Mouse (Mus musculus) urinary bladder, postnatal 25 days (tissue): Measurements from ENCODE around the gene Maml3.

Source experiments
- DNase-seq: peaks from one replicate; pipeline ENCODE4 v3.0.0; 2022; ENCODE audit warnings: low spot score

The Maml3 gene

DNA sequence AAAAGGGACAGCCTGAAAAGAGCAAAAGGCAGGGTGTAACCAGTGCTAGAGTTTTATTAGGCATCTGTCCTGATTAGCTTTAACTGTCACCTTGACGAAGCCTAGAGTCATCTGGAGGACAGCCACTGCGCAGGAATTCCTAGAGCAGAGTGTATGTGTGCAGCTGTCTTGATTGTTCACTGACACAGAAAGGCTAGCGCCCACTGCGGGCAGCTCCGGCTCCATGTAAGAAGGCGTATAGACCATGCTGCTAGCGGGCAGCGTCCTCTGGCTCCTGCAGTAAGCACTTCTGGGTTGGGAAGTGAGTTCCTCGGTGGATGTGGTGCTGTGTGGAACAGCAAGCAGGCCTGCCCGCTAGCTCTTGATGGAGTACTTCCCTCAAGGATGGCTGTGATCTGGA, 363.1 kb downstream of the Maml3 start:
- DNase-seq, result no peak

DNA sequence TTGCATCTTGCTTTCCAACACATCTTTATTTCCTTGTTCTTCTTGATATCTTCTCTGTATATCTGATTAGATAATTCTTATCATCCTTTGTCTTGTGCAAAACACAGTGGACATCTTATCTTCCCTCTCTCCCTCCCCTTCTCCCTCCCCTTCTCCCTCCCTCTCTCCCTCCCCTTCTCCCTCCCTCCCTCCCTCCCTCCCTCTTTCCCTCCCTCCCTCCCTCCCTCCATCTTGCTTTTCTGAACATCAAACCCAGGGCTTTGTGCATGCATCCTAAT, 365.1 kb downstream of the Maml3 start:
- DNase-seq, result no peak

DNA sequence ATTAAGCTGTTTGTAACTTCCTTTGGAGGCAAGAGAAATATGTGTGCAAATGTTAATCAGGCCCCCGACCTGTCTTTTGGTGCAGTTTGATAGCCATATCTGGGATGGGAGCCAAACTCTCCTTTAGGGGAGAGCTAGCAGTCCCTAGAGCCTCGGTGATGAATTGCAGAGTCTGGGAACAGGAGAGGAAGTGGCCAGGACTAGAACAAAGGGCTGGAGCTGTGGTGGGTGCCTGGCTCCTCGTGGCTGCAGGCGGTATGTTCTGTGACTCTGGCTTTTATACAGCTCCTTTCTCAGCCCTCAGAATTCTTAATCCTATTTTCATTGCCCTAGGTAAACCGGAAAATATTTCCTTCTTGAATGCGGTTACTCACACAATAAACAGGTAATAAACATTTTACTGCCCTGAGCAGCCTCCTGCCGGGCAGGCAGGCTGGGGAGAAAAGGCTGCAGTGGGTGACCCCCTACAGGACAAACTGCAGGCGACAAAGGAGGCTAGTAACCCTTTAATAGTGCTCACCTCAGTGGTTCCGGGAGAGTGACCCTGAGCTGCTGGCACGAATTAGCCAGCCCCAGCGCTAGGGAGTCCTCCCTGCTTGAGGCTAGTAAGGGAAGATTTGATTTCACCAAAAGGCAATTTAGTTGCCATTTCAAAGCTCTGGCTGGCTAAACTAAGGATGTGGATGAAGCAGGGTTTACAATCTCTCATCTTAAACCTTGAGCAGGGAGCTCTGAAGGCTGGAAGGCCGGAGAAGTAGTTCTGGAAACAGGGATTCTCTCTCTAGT, 365.6 kb downstream of the Maml3 start:
- DNase-seq, result no peak

DNA sequence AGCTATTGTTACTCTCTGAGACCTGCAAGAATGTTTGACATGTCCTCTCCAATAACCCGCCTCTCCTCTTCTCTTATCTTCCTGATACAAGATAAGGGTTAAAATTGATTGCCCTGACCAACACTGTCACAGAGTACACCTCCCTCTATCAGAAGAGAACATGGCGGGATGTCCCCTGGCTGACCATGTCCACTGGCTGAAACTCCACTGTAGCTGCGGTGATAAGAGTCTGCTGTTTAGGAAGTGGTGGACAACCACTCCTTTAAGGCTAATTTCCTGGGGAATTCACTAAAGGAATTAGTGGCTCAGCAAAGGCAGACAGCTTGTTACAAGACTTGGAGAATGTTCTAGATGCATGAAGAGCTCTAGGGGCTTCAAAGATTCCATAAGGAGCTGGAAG, 371.2 kb downstream of the Maml3 start:
- DNase-seq, result no peak

DNA sequence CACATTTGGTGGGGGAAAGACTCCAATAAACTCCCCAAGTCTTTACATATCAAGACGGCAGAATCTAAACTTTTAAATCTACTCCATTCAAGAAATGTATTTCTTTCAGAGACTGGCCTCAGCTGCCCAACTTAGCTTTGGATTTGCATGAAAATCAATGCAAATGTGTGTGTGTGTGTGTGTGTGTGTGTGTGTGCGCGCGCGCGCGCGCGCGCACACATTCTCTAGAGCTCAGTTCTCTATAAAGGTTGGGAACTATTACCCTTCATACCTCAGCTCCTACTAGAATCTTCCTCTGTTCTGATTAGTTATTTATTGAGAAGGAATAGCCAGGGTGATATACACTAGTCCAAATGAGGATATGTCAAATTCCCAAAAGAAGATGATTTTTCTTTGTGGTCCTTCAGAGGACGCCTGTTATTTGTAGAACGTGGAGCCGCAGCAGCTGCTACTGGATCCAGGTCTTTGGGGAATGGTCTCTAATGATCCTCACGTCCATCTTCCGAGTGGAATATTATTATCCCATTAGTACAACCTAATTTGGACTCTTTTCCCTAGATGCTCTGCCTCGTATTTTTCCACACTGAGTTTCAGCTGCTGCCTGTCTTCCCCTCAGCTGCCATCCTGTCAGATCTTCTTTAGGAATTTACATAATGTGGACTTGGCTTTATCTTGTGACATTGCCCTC, 372.8 kb downstream of the Maml3 start:
- no peak for DNase-seq

DNA sequence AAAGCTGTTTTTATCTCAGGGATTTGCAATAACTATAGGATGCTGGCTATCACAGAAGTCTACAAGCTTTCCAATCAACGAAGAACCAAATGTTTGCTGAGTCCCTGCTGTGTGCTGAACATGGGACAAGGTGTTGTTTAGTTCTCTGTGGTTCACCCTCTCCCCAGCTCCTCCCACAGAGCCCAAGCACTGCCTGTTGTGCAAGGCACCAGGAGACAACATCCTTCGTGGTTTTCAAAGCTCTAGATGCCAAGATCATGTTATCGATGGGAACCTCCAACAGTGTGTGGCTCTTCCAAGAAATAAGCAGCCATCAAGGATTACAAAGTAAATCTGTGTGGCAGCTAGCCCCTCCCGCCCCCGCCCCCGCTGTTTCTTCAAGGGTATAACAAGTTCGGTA, 374.2 kb downstream of the Maml3 start:
- no peak for DNase-seq

DNA sequence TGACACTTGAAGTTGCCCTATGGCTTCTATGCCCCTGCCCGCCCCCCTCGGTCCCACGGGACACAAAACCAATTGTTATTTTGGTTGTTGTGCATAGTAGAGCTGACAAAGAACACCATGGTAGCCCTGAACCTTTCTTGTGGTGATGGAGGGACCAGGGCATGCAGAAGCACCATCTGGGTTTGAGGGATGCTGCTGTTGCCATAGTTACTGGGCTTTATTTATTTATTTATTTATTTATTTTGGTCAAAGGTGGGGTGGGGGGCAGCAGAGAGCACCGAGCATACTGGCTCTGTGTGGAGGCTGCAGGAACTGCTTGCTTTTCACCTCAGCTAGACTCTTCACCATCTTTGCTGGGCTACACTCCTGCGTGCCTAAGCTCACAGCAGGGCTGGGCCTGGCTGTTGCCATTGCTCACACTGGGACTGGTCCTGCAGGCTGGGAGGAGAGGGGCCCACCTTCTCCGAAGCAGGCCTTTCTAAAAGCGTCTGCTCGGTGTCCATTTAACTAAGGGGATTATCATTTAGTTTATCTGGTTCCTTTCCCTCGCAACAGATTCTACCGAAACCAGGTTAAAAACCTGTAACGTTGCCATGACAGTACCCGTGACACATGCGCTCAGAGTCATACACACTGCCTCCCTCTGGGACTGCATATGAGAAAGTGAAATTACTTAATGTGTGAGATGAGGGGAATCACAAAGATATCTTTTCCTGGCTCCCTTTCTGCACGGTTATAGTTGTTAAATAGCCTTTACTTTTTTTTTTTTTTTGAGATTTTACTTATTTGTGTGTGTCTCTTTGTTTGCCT, 375.6 kb downstream of the Maml3 start:
- DNase-seq, result no peak

DNA sequence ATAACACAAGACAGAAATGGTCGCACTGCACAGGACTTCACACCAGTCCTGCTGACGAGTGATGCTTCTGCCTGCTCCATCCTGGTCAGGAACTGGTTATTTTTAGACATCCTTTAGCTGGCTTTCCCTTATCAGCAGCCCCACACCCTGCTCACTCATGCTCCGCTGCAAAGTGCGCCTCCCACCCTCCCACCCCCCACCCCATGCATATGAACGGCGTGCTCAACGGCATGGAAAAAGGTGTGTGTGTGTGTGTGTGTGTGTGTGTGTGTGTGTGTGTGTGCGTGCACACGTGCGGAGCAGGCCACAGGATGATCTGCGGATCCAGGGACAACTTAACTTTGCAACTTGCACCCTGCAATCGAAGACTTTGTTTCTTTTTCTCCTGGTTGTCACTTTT, 376.4 kb downstream of the Maml3 start:
- no peak for DNase-seq

DNA sequence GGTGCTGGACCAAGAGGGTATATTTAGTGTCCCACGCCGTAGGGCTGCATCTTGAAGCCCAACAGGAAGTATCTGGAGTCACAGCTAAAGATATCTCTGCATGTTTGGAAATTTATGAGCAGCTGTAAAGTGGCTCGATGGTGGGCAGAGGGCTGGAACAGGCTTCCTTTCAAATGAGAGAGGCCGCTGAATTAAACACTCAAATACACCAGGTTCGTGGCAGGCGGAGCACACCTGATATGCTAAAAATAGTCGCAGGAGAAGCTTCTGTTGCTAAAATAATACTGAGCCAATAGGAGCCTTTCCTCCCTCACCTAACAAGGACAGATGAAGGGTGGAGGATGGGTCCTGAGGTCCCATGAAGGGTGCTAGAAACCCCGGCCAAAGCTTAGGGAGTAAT, 376.9 kb downstream of the Maml3 start:
- DNase-seq, result no peak

DNA sequence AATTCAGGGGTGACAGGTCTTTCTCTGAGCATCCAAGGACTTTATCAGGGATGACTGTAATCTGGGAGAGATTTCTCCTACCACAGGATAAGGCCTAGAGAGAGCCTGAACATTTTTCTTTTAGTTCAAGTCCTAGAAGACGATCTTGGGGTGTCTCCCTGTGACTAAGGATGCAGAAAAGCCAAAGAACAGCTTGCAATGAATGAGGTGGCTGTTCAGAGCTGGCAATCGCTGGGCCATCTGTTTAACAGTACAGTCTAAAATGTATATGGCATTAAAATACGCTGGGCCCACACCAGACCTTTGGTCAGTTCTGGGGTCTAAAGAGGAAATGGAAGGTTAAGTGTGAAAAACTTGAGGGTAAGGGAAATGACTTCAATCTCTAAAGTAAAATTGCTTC, 377.4 kb downstream of the Maml3 start:
- no peak for DNase-seq

DNA sequence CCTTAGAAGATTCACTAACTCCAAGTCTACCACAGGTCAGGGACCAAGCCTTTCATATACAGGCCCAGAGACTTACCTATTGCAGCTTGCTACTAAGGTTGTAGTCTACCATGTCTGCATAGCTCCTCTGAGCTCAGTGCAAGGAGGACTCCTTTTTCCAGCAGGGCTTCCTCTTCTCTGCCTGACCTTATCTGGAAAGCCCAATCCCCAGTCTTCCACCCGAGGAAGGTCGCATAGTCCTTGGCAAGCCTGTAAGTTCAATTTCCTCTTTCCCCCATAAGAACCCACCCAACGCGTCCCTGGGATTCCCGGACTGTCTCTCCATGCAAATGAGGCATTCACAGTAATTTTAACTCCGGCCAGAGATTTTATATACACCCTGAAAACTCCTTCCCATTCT, 378.6 kb downstream of the Maml3 start:
- DNase-seq, result no peak

DNA sequence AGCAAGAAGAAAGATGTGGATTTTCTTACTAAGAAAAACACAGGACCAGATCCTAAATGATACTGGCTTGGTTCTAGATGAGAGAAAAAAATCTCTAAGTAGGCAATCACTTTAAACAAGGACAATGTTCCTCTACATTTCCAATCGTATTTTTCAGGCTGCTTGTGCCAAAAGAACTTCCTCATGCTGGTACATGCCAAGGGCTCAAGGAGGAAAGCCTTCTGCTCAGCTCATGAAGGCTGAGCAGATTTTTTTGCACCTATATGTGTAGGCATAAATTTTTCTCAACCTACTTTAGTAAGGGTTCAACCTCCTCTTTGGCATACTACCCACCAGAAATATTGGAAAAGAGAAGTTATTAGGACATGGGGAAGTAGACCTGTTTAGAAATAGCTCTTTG, 384.9 kb downstream of the Maml3 start:
- DNase-seq, result no peak

DNA sequence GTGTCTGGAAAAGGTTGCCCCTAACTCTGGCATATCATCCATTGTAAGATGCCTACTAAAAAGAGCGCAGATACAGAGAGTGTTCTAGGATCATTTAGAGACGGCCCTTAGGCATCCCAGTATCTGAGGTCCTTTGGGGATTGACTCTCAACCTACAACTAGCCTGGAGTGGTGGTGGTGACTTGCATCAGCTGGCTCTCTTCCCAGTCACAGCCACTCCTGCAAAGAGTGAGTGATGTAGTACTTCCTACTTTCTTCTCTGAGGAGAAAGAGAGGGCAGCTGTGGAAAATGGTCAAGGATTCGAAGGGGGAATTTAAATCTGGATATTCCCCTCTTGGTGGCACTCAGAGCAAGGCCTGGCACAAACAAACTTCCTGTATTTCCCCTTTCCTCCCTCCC, 385.5 kb downstream of the Maml3 start:
- DNase-seq, result no peak

DNA sequence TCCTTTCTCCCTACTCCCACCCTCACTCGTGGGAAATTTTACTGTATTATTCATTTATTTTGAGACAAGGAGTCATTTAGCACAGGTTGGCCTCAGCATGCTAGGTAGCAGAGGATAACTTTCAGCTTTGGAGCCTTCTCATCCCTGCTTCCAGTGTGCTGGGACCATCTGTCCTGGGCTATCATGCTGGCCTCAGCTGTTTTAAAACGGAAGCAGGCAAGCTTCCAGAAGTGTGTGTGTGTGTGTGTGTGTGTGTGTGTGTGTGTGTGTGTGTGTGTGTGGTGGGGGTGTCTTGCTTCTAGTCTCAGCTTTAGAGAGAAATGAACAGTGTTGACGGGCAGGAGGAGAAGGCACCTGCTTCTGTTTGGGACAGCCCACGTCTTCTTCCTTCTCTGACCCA, 387.0 kb downstream of the Maml3 start:
- no peak for DNase-seq

DNA sequence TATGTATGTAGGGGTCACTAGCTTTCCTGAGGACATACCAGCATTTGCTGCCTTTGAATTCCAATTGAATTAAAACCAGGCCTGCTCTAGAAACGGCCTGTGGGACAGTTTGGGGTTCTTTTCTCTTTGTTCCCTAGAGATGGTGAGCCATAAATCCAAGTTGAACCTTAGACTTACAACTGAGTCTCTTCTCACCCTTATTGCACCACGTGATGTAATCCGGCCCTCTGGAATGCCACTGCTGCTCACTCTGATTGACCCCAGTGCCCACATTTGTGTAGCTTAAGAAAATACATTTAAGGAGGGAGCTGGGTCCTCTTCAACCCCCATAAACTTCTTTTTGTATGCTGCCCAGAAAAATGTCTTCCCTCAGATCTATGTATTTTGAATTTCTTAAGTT, 387.4 kb downstream of the Maml3 start:
- DNase-seq, result no peak

DNA sequence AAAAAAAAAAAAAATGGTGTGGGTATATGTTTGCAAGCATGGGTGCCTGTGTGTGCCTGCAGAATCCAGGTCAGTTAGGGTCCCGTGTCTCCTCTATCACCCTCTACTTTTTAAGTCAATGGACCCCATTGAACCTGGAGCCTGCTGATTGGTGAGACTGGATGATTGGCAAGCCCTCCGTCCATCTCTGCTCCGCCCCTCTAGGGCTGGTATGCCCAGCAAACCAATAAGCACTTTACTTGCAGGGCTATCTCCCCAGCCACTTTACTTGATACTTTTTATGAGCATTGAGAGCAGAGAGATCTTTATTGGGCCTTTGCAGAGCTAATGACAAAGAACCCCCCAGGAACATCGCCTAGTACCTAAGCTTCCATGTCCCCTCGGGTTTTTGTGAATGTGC, 390.4 kb downstream of the Maml3 start:
- DNase-seq, result no peak

DNA sequence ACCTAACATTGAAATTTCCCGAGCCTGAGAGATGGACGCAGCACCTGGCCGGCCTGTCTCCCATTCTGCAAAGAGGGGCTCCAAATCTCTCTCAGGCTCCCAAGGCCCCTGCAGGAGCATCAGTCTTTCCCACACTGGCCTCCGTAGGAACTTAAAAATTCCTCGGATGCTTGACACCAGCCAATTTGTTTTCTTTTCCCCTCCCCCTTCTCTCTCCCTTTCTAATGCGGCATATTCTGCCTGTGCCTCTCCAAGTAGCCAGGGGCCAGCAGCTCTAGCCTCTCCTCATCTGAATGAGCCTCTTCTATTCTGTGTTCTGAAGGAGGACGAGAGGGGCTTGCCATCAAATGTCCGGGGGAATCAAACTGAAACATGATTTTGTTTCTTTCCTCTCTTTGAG, 391.6 kb downstream of the Maml3 start:
- no peak for DNase-seq

DNA sequence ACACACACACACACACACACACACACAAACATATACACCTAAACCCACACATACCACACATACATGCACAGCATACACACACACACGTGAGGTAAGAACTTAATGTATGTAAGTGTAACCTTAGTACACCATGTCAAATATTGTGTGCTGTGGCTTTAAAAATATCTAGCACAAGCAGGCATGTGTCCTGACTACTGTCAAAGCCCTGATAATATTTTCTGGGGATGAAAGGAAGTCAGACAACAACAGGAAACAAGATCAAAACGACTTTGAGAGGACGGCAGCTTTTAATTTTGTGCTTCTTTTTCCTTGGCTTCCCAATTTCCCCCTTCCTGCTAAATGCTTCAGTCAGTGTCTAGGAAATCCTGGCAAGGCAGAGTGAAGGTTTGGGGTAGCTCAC, 392.5 kb downstream of the Maml3 start:
- DNase-seq, result no peak

DNA sequence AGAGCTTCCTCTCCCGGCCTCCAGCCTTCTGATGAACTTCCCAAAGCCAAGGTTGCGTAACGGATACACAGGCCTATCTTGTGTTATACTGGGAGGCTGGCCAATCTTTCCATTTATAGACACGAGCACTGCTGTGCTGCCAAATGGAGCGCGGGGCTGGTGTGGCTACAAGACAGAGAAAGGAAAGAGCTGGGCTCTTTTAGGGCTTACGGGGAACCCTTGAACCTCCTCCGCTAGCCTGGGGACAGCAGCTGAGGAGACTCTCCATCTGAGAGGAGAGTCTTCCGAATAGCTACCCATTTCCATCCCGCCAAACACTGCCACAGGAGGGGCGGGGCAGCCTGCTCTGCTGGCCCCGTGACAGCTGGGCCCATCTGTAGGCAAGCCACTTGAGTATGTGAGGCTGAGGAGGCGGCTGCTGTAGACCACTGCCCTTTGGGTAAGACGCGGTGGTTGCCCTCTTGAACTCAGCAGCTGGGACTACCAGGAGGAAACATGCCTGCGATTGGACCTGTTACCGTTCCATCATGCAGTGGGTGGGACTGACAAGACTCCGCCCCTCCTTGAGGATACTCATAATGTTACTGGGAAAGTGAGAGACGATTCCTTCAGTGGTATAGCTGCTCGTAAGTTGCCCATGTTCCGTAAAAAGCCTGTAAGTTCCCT, 396.0 kb downstream of the Maml3 start:
- DNase-seq, result peak; percentile 48

DNA sequence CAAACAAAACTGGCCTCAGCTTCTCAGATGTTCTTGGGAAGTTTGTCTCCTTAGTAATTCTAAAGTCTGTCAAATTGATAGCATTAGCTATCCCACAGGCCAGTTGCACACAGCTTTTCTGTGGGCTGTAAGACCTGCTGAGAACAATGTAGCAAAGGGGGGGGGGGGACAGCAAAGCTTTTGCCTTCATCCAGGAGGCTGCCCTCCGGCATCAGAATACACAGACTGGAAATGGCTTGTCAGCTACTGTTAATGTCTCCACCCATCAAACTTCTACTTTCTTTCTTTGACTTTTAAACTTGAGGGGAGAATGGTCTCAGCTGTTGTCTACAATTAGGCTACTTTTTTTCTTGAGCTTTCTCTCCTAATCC, 396.5 kb downstream of the Maml3 start:
- DNase-seq, result no peak

DNA sequence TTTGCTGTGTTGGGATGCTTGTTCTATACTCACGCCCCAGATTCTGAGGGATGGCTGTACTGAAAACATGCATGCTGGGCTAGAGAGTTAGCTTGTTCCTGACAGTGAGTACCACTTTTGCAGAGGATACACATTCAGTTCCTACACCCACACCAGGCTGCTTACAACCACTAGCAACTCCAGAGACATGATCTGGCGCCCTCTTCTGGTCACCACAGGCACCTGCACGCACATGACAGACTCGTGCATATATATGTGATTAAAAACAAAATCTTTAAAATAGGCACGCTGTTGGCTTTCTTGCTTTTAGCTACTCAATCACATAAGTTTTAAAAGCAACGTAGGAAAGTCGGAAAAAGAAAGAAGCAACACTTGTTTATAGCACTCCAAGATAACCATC, 399.7 kb downstream of the Maml3 start:
- DNase-seq, result no peak

DNA sequence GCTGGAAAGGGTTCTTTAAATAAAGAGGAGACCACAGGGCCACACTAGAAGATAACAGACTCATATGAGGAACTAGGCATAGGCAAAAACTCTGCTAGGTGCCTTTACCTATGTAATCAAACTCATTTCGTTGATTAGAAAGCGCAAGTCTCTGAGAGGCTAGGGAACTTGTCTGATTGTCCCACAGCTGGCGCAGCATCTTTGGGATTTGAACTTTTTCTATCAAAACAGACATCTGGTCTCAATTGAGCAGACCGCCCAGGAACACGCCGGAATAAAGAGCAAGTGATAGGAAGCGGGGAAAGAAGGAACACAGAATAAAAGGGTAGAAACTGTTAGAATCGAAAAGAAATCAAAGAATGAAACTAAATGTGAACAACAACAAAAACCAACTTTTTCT, 401.4 kb downstream of the Maml3 start:
- no peak for DNase-seq

DNA sequence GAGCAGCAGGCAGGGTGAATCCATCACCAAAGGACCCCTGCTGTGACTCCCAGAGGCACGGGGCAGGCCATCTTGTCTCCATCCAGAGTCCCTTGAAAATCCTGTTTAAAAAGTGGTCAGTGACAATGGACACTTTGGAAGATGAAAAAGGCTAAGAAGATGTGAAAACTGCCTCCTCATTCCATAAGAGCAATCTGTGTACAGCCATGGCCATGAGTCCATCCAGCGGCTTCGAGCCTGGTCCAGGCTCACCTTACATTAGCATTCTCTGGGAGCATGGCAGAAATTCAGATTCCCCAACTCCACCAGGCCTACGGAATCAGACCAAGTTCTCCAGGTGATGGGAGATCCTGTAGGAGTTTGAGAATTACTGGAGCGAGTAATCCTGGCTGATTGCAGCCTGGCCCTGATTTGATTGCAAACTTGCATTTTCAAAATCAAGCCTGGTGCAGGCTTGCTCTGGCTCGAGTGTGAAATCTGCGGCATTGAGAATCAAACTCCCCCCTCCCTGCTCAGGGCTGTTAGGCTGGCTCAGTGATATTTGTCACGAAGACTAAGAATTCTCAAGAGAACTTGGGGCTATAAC, 402.1 kb downstream of the Maml3 start:
- no peak for DNase-seq
